Comparison of ENCODE assay signal across 11 mouse cellular contexts in genomic region chr11:85827342-85827741, GRCm38 (mm10). TPM values are rescaled to one million over a fixed set of nuclear protein-coding genes. Genes with fewer than 3 reads are reported as not detected.
DNase-seq lines count a peak whose midpoint lies in the region; ATAC-seq and TF ChIP-seq lines count a peak whose summit lies in the region.
"Had no signal": no experiment of that assay in that cellular context is flagged by ENCODE, and none has a peak within 500 bp of the region (broad histone marks: within the 10 kb centered on the region; RNA-seq: fewer than 3 reads in every experiment).

No protein-coding gene starts in this region.

- 24% methylated on average over 9 of the region's 9 CpGs for WGBS in lung, embryonic 15.5 days
- 56% methylated on average over 9 of the region's 9 CpGs for WGBS in lung, adult 2 months
- 9% methylated on average over 9 of the region's 9 CpGs for WGBS in liver, embryonic 16.5 days (ENCODE audit: insufficient replicate concordance)
- 63% methylated on average over 9 of the region's 9 CpGs for WGBS in cerebellum, adult 2 months

- H3K4me3 ChIP-seq in lung, embryonic 15.5 days: no peak overlapping the region
- H3K4me3 ChIP-seq in lung, adult 2 months (replicated peaks; ENCODE audit: extremely low read depth, low read depth, low read length): no peak overlapping the region
- H3K4me3 ChIP-seq in liver, embryonic 16.5 days (ENCODE audit: low read depth, low read length): no peak overlapping the region
- H3K4me3 ChIP-seq in cerebellum, adult 2 months (replicated peaks; ENCODE audit: insufficient read depth, low read depth, low read length): no peak overlapping the region

- H3K4me1 ChIP-seq in lung, embryonic 15.5 days: peaks cover 72% of the 10 kb centered on the region
- H3K4me1 ChIP-seq in lung, adult 2 months (ENCODE audit: control insufficient read depth, insufficient read depth, low read length): 0 out of 2 replicates have a peak, but pooled peaks cover 2% of the 10 kb centered on the region
- peaks cover 15% of the 10 kb centered on the region for H3K4me1 ChIP-seq in liver, embryonic 16.5 days (ENCODE audit: control insufficient read depth, low read depth, low read length)
- no peaks in the 10 kb centered on the region for H3K4me1 ChIP-seq in cerebellum, adult 2 months (ENCODE audit: control insufficient read depth, insufficient read depth, low read length)

- TF ChIP-seq POLR2A in lung, adult 2 months (IDR thresholded peaks at IDR 0.05; ENCODE audit: borderline replicate concordance, extremely low read depth, low read depth, low read length): no peak
- TF ChIP-seq POLR2A in cerebellum, adult 2 months (IDR thresholded peaks at IDR 0.05; ENCODE audit: borderline replicate concordance, insufficient read depth, low read length): no peak

- no peaks in the 10 kb centered on the region for H3K9me3 ChIP-seq in lung, embryonic 15.5 days
- no peaks in the 10 kb centered on the region for H3K9me3 ChIP-seq in liver, embryonic 16.5 days (replicated peaks; ENCODE audit: control insufficient read depth, low read length)

- no peak for TF ChIP-seq CTCF in lung, adult 2 months (IDR thresholded peaks at IDR 0.05; ENCODE audit: insufficient read depth, low read length)
- TF ChIP-seq CTCF in cerebellum, adult 2 months (IDR thresholded peaks at IDR 0.05; ENCODE audit: borderline replicate concordance, insufficient read depth, low read depth, low read length): no peak

- H3K27ac ChIP-seq in lung, embryonic 15.5 days: peak overlapping the region; percentile 25; the same call in 1 of the 2 replicates
- H3K27ac ChIP-seq in liver, embryonic 16.5 days (ENCODE audit: low read length): no peak overlapping the region
- H3K27ac ChIP-seq in cerebellum, adult 2 months (ENCODE audit: insufficient read depth, low read length): no peak overlapping the region
- H3K27ac ChIP-seq: hindbrain, postnatal 0 days had no signal

- ATAC-seq in lung, embryonic 15.5 days (ENCODE audit: borderline replicate concordance, extremely low read depth, low FRiP score, low TSS enrichment): no peak
- ATAC-seq in liver, embryonic 16.5 days (ENCODE audit: low read depth): peak; percentile 53
- ATAC-seq: forebrain, embryonic 14.5 days; hindbrain, postnatal 0 days had no signal

- no peak overlapping the region for H3K4me2 ChIP-seq in lung, embryonic 15.5 days
- H3K4me2 ChIP-seq in liver, embryonic 16.5 days (ENCODE audit: low read depth, low read length): no peak overlapping the region

- H3K9ac ChIP-seq in lung, embryonic 15.5 days: no peak overlapping the region
- no peak overlapping the region for H3K9ac ChIP-seq in liver, embryonic 16.5 days (ENCODE audit: low read depth, low read length)

- H3K36me3 ChIP-seq in lung, embryonic 15.5 days: no peaks in the 10 kb centered on the region
- no peaks in the 10 kb centered on the region for H3K36me3 ChIP-seq in liver, embryonic 16.5 days (ENCODE audit: control insufficient read depth, insufficient read depth)

- peaks cover 47% of the 10 kb centered on the region for H3K27me3 ChIP-seq in lung, embryonic 15.5 days
- peaks cover 88% of the 10 kb centered on the region for H3K27me3 ChIP-seq in liver, embryonic 16.5 days (ENCODE audit: control insufficient read depth, insufficient read depth, low read depth, low read length)
- H3K27me3 ChIP-seq in cerebellum, adult 2 months (ENCODE audit: control insufficient read depth, insufficient read depth, low read length): peaks cover 4% of the 10 kb centered on the region; the same call in 1 of the 2 replicates

- no peak for DNase-seq in lung, adult 2 months
- peak; percentile 46 for DNase-seq in embryo, embryonic 9.5 days (ENCODE audit: extremely low spot score)
- DNase-seq in kidney, adult 8-10 months: peak; percentile 59 to 71
- no peak for DNase-seq in cerebellum, adult 2 months
- DNase-seq in thymus, postnatal 25 days: no peak
- DNase-seq: cerebellum, postnatal 25 days; left cerebral cortex, postnatal 4 days had no signal

RNA-seq across cellular contexts. Expression of gene Tbx2, which starts 5.0 kb away (rescaled TPM):
- polyA plus RNA-seq in lung, embryonic 15.5 days (2015; fragmentation: Nextera tagmentation; extraction: Ambion mirVana): 40.9 and 44.9 TPM in 2 replicates
- 257 and 302 TPM in 2 replicates for polyA plus RNA-seq in lung, adult 2 months (2012; rRNA removed)
- polyA plus RNA-seq in liver, embryonic 16.5 days (2015; fragmentation: Nextera tagmentation; extraction: Ambion mirVana): 0.18 and 0.26 TPM in 2 replicates
- polyA plus RNA-seq in cerebellum, adult 2 months (2012; rRNA removed): 3.2 and 3.5 TPM in 2 replicates

RNA-seq across cellular contexts. Expression of gene Gm11444, which starts 22.8 kb away (rescaled TPM):
- 0.62 TPM in 1 of 2 replicates, not detected in the other for polyA plus RNA-seq in lung, embryonic 15.5 days (2015; fragmentation: Nextera tagmentation; extraction: Ambion mirVana)
- polyA plus RNA-seq in lung, adult 2 months (2012; rRNA removed): not detected in 2 replicates
- not detected in 2 replicates for polyA plus RNA-seq in liver, embryonic 16.5 days (2015; fragmentation: Nextera tagmentation; extraction: Ambion mirVana)
- not detected in 2 replicates for polyA plus RNA-seq in cerebellum, adult 2 months (2012; rRNA removed)
- polyA plus RNA-seq: forebrain, embryonic 14.5 days; hindbrain, postnatal 0 days had no signal

RNA-seq across cellular contexts. Expression of gene Tbx4, which starts 58.9 kb away (rescaled TPM):
- polyA plus RNA-seq in lung, embryonic 15.5 days (2015; fragmentation: Nextera tagmentation; extraction: Ambion mirVana): 78.8 and 81.3 TPM in 2 replicates
- polyA plus RNA-seq in lung, adult 2 months (2012; rRNA removed): 79.5 and 80.4 TPM in 2 replicates
- not detected in 2 replicates for polyA plus RNA-seq in liver, embryonic 16.5 days (2015; fragmentation: Nextera tagmentation; extraction: Ambion mirVana)
- 0.19 and 0.25 TPM in 2 replicates for polyA plus RNA-seq in cerebellum, adult 2 months (2012; rRNA removed)

Comparison
In these comparisons a context has a peak if more than half of its experiments do, and no peak if none do; other contexts are left out.
1. DNase-seq: peak in embryo, embryonic 9.5 days (single experiment) and kidney, adult 8-10 months (2 of 2); none in lung, adult 2 months (single experiment), cerebellum, adult 2 months (0 of 2) and thymus, postnatal 25 days (single experiment).
2. RNA of gene Tbx4, which starts 58.9 kb away (polyA plus RNA-seq): 79.5 to 80.4 TPM in lung, adult 2 months and 78.8 to 81.3 TPM in lung, embryonic 15.5 days; 0.19 to 0.25 TPM in cerebellum, adult 2 months and not detected in liver, embryonic 16.5 days; every median in the first group is over 10 times any median in the second.